Mouse (Mus musculus) forebrain, embryonic 15.5 days (tissue): ENCODE results near the gene Srrm3. TPM values are rescaled to one million over a fixed set of nuclear protein-coding genes. Genes with fewer than 3 reads are reported as not detected.
A peak's percentile ranks its signal among the peaks of the same experiment; 100 is the strongest.

Experiments
- ATAC-seq: fragments of 200-750 bp; cut with Nextera tagmentation; replicated peaks from 2 replicates; pipeline ENCODE4 v1.8.0; 2017; ENCODE audit warnings: mild to moderate bottlenecking, moderate TSS enrichment, moderate library complexity
- H3K27ac ChIP-seq: fragments of 300-500 bp; sonication (generic); replicated peaks from 2 replicates; pipeline ENCODE4 v1.5.1; 2015; ENCODE audit warnings: mild to moderate bottlenecking, inconsistent platforms
- H3K27me3 ChIP-seq: fragments of 300-500 bp; sonication (generic); 2 replicates; pipeline ENCODE4 v1.6.1; 2015; ENCODE audit warnings: inconsistent platforms
- H3K36me3 ChIP-seq: fragments of 300-500 bp; sonication (generic); 2 replicates; pipeline ENCODE4 v1.6.1; 2015; ENCODE audit warnings: mild to moderate bottlenecking, inconsistent platforms
- H3K4me1 ChIP-seq: fragments of 300-500 bp; sonication (generic); 2 replicates; pipeline ENCODE4 v1.6.1; 2015; ENCODE audit warnings: inconsistent platforms
- H3K4me2 ChIP-seq: fragments of 300-500 bp; sonication (generic); replicated peaks from 2 replicates; pipeline ENCODE4 v1.6.1; 2015; ENCODE audit warnings: mild to moderate bottlenecking, inconsistent platforms
- H3K4me3 ChIP-seq: fragments of 300-500 bp; sonication (generic); 2 replicates; pipeline ENCODE4 v1.5.1; 2015; ENCODE audit warnings: mild to moderate bottlenecking, inconsistent platforms
- H3K9ac ChIP-seq: fragments of 300-500 bp; sonication (generic); replicated peaks from 2 replicates; pipeline ENCODE4 v1.6.1; 2015; ENCODE audit warnings: mild to moderate bottlenecking, inconsistent platforms
- H3K9me3 ChIP-seq: fragments of 300-500 bp; sonication (generic); 2 replicates; pipeline ENCODE4 v1.6.1; 2016; ENCODE audit warnings: inconsistent platforms
- WGBS: fragments of 180-500 bp; shearing (Covaris S2); methylation state at CpG from one replicate; pipeline ENCODE4 v1.1.7; 2015; ENCODE audit warnings: mixed read lengths; 5-methylcytosine and 5-hydroxymethylcytosine counted together
- polyA plus RNA-seq: library from polyadenylated mRNA; unstranded; fragments of >200 nt; fragmentation: Nextera tagmentation; extraction: Ambion mirVana; gene quantifications from 2 replicates; pipeline ENCODE4 v1.2.1, GENCODE M21; 2015

Srrm3 gene
- polyA plus RNA-seq, 1 experiment from 2014 or later: 56.0 TPM

DNA sequence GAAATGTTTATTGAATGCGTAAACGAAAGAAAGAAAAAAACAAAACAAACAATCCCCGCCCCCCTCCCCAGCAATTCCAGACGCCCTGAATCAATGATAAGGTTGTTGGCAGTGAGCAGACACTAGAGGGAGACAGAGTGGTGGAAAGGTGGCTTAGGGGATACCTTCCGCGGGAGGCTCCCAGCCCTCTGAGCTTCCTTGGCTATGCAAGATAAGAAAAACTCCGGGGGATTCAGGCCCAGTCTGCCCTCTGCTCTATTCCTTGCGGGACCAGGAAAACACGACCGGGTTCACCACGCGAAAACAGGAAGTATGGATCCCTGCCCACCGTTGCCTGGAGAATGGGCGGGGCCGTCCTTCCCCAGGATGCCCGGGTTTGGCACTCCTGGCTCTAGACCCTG, 71.1 kb downstream of the Srrm3 start:
- peak overlapping the region; percentile 41 for H3K4me3 ChIP-seq
- under 1% methylated on average over 16 of the region's 16 CpGs for WGBS
- H3K9ac ChIP-seq: peak overlapping the region; percentile 44
- H3K4me1 ChIP-seq: peaks cover 18% of the 10 kb centered on the region
- ATAC-seq: peak; percentile 44
- H3K4me2 ChIP-seq: peak overlapping the region; percentile 73
- no peaks in the 10 kb centered on the region for H3K36me3 ChIP-seq
- H3K27ac ChIP-seq: 0 out of 2 replicates have a peak overlapping the region, but pooled peaks have one; percentile 23
- H3K27me3 ChIP-seq: no peaks in the 10 kb centered on the region
- H3K9me3 ChIP-seq: no peaks in the 10 kb centered on the region

DNA sequence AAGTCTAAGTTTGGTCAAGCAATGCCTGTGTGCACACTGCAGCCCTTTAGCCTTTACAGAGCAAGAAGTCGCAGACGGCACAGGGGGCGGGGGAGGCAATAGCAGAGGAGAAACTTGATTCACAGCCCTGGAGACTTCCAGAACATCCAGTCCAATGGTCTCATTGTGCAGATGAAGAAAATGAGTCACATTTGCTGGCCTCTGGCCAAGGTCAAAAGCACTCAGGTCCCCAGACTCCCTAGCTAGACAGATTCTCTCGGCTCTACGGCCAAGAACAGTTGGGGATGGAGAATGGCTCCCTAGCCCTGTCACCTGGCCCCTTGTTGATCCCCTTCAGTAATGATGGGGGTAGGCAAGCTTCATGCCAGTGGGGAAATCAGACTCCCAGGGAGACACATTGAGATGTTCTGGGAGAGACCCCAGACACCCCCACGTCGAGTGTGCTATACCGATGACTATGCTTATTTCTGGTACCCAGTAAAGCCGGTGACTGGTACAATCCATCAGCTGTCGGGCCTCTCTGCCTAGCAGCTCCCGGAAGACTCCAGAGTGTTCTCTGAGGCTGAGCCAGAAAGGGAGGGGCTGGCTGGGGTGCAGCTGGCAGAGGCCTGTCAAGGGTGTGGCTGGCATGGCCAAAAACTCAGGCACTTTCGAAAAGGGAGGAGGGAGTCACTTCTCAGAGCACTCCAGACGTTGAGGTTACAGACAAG, 72.9 kb downstream of the Srrm3 start:
- no peak overlapping the region for H3K27ac ChIP-seq
- ATAC-seq: 0 out of 2 replicates have a peak, but pooled peaks have one; percentile 30
- H3K4me2 ChIP-seq: no peak overlapping the region
- 47% methylated on average over 13 of the region's 13 CpGs for WGBS
- H3K9ac ChIP-seq: 0 out of 2 replicates have a peak overlapping the region, but pooled peaks have one; percentile 9
- H3K36me3 ChIP-seq: no peaks in the 10 kb centered on the region
- peaks cover 18% of the 10 kb centered on the region for H3K4me1 ChIP-seq
- H3K9me3 ChIP-seq: no peaks in the 10 kb centered on the region
- H3K27me3 ChIP-seq: no peaks in the 10 kb centered on the region
- H3K4me3 ChIP-seq: no peak overlapping the region

DNA sequence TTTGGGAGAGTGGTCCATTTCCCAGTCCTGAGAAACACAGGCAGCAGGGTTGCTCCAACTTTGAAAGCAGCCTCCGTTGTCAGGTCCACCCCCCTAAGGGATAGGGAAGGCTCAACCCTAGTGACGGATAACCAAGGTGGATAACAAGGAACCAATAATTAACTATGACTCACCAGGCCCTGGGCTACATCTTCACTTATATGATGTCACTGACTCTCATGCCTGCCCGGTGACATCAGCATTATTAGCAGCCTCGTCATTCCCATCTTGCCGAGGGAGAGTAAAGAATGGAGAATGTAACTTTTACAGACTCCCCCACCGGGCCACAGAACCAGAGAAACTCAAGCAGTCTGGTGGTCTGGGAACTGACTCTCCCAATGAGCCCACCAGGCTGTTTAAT, 78.0 kb downstream of the Srrm3 start:
- Histone ChIP-seq H3K9ac (no peak overlapping the region), H3K27ac (no peak overlapping the region), H3K4me1 (peaks cover 15% of the 10 kb centered on the region), H3K9me3 (no peaks in the 10 kb centered on the region), H3K4me3 (no peak overlapping the region), H3K36me3 (no peaks in the 10 kb centered on the region), H3K27me3 (peaks cover 11% of the 10 kb centered on the region), H3K4me2 (no peak overlapping the region)
- ATAC-seq: no peak
- WGBS: 71% methylated on average over 6 of the region's 6 CpGs

GRCm38 (mm10) chr5:135887675-135888102, 81.0 kb downstream of the Srrm3 start, which contains the start of gene Hspb1:
Hspb1 (plus strand) TSS chr5:135887919.
- Histone ChIP-seq H3K27ac (no peak within 1 kb of the TSS), H3K27me3 (peaks cover 22% of the 10 kb centered on the region), H3K9ac (no peak within 1 kb of the TSS), H3K4me3 (peak within 1 kb of the TSS; percentile 17), H3K9me3 (no peaks in the 10 kb centered on the region), H3K4me2 (peak within 1 kb of the TSS; percentile 36), H3K36me3 (no peaks in the 10 kb centered on the region), H3K4me1 (peaks cover 10% of the 10 kb centered on the region)
- no peak for ATAC-seq
- 2% methylated on average over 24 of the region's 24 CpGs for WGBS

DNA sequence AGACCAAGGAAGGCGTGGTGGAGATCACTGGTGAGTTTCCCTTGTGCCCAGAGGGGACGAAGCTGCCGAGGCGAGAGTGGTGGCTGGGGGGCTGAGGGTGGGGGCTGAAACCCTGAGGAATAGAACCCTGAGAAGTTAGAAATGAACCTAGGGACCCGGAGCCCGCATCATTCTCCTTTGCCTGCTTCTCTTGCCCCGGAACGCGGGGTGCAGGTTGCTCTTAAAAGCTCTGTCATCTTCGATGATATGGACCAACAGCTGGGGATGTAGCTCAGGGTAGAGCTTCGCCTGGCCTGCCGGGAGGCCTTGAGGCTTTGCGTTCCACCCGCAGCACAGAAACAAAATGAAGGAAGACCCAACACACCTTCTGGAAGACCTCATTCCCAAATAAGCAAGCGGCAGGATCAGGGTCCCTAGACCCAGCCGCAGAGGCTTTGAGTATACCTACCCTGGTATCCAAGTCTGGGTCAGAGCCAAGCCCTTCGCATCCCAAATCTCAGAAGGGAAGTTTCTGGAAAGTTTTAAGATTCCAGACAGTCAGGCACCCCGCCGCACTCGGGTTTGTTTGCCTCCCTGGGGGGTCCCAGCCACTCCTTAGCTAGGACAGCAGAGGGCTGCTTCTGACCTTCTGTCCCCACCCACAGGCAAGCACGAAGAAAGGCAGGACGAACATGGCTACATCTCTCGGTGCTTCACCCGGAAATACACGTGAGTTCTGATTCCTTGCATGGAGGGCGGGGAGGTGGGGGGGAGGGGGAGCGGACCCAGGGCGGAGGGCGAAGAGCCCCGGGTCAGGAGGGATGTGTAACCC, 81.9 kb downstream of the Srrm3 start:
- no peak for ATAC-seq
- H3K27me3 ChIP-seq: peaks cover 22% of the 10 kb centered on the region
- H3K4me1 ChIP-seq: peaks cover 10% of the 10 kb centered on the region
- no peak overlapping the region for H3K27ac ChIP-seq
- H3K9ac ChIP-seq: no peak overlapping the region
- peak overlapping the region; percentile 8; the same call in 1 of the 2 replicates for H3K4me3 ChIP-seq
- WGBS: 4% methylated on average over 30 of the region's 30 CpGs
- H3K9me3 ChIP-seq: no peaks in the 10 kb centered on the region
- no peak overlapping the region for H3K4me2 ChIP-seq
- no peaks in the 10 kb centered on the region for H3K36me3 ChIP-seq

DNA sequence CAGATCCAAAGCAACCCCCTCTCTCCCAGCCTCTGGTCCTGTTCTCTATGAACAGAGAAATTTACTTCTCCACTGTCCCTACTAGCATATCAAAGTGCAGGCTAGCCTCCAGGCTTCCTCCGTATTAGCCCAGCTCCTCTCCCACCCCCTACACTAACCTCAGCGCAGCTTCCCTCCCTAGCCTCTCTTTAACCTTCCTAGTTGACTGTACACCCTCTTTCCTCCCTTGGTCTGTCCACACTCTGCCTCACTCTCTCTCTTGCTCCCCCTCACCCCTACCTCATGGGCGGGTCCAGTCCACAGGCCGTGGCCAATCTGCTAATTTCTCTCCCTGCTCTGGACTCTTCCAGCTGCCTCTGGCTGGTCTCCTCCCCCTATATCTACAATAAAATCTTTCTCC, 83.6 kb downstream of the Srrm3 start:
- no peaks in the 10 kb centered on the region for H3K9me3 ChIP-seq
- peaks cover 10% of the 10 kb centered on the region for H3K4me1 ChIP-seq
- H3K9ac ChIP-seq: no peak overlapping the region
- H3K27me3 ChIP-seq: peaks cover 22% of the 10 kb centered on the region
- no peak for ATAC-seq
- H3K4me2 ChIP-seq: no peak overlapping the region
- no peak overlapping the region for H3K4me3 ChIP-seq
- no peak overlapping the region for H3K27ac ChIP-seq
- 55% methylated on average over 4 of the region's 4 CpGs for WGBS
- no peaks in the 10 kb centered on the region for H3K36me3 ChIP-seq

- Histone ChIP-seq H3K4me2 (no peak overlapping the region), H3K36me3 (no peaks in the 10 kb centered on the region), H3K9me3 (no peaks in the 10 kb centered on the region), H3K27ac (no peak overlapping the region), H3K27me3 (peaks cover 22% of the 10 kb centered on the region), H3K4me3 (no peak overlapping the region), H3K9ac (no peak overlapping the region), H3K4me1 (peaks cover 10% of the 10 kb centered on the region)
- no peak for ATAC-seq
- WGBS: 69% methylated on average over 3 of the region's 3 CpGs
These were observed 84.2 kb downstream of the Srrm3 start for GRCm38 (mm10) chr5:135890920-135891319.

- no peak overlapping the region for H3K4me2 ChIP-seq
- peaks cover 6% of the 10 kb centered on the region for H3K4me1 ChIP-seq
- no peak for ATAC-seq
- no peaks in the 10 kb centered on the region for H3K36me3 ChIP-seq
- H3K9ac ChIP-seq: no peak overlapping the region
- H3K4me3 ChIP-seq: no peak overlapping the region
- WGBS: 56% methylated on average over 9 of the region's 9 CpGs
- no peak overlapping the region for H3K27ac ChIP-seq
- peaks cover 17% of the 10 kb centered on the region for H3K27me3 ChIP-seq
- no peaks in the 10 kb centered on the region for H3K9me3 ChIP-seq
These were observed 86.1 kb downstream of the Srrm3 start for GRCm38 (mm10) chr5:135892589-135893351.

- H3K4me1 ChIP-seq: no peaks in the 10 kb centered on the region
- H3K9me3 ChIP-seq: no peaks in the 10 kb centered on the region
- no peak overlapping the region for H3K4me3 ChIP-seq
- no peak overlapping the region for H3K4me2 ChIP-seq
- H3K9ac ChIP-seq: no peak overlapping the region
- no peaks in the 10 kb centered on the region for H3K36me3 ChIP-seq
- no peak for ATAC-seq
- WGBS: 86% methylated on average over 6 of the region's 6 CpGs
- H3K27ac ChIP-seq: no peak overlapping the region
- H3K27me3 ChIP-seq: peaks cover 12% of the 10 kb centered on the region
These were observed 88.3 kb downstream of the Srrm3 start for GRCm38 (mm10) chr5:135894958-135895357.

DNA sequence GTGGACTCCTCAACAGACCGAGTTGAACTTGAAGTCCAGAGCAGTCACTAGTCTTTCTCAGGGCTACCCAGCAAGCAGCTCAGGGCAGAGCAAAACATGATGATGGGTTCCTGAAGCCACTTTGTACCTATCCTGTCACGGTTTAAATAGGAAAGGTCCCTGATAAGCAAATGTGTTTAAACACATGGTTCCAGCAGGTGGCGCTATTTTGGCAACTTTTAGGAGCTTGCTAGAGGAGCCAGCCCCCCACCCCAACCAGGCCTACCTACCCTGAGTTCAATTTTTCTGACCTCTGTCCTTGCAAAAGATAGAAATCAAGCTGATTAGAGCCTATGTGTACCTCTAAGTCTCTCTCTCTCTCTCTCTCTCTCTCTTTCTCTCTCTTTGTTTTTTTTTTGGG, 91.3 kb downstream of the Srrm3 start:
- no peaks in the 10 kb centered on the region for H3K36me3 ChIP-seq
- no peak overlapping the region for H3K27ac ChIP-seq

GRCm38 (mm10) chr5:135898995-135899394, 92.3 kb downstream of the Srrm3 start:
- ATAC-seq: no peak

More for the DNA sequence above, 91.3 kb downstream of the Srrm3 start:
- no peak overlapping the region for H3K4me2 ChIP-seq
- peaks cover under 1% of the 10 kb centered on the region for H3K4me1 ChIP-seq
- no peaks in the 10 kb centered on the region for H3K9me3 ChIP-seq
- WGBS: 21% methylated on average over 3 of the region's 3 CpGs
- no peak overlapping the region for H3K9ac ChIP-seq
- ATAC-seq: no peak
- H3K4me3 ChIP-seq: no peak overlapping the region
- no peaks in the 10 kb centered on the region for H3K27me3 ChIP-seq

GRCm38 (mm10) chr5:135899833-135900232, 93.1 kb downstream of the Srrm3 start:
- no peak for ATAC-seq
- no peaks in the 10 kb centered on the region for H3K36me3 ChIP-seq
- no peaks in the 10 kb centered on the region for H3K27me3 ChIP-seq
- H3K27ac ChIP-seq: no peak overlapping the region
- no peak overlapping the region for H3K4me3 ChIP-seq
- H3K9me3 ChIP-seq: no peaks in the 10 kb centered on the region
- no peak overlapping the region for H3K4me2 ChIP-seq
- 37% methylated on average over 4 of the region's 4 CpGs for WGBS
- H3K9ac ChIP-seq: no peak overlapping the region
- peaks cover 9% of the 10 kb centered on the region for H3K4me1 ChIP-seq

More at GRCm38 (mm10) chr5:135898995-135899394, 92.3 kb downstream of the Srrm3 start:
- 86% methylated on average over 4 of the region's 4 CpGs for WGBS
- no peaks in the 10 kb centered on the region for H3K9me3 ChIP-seq
- no peak overlapping the region for H3K4me2 ChIP-seq
- no peak overlapping the region for H3K27ac ChIP-seq
- no peak overlapping the region for H3K9ac ChIP-seq
- no peaks in the 10 kb centered on the region for H3K27me3 ChIP-seq
- H3K36me3 ChIP-seq: no peaks in the 10 kb centered on the region
- H3K4me1 ChIP-seq: peaks cover 9% of the 10 kb centered on the region
- no peak overlapping the region for H3K4me3 ChIP-seq
